Mouse (Mus musculus) left cerebral cortex, adult 11 months (tissue): Measurements from ENCODE around the gene Bcl10.
A peak's percentile ranks its signal among the peaks of the same experiment; 100 is the strongest.
"Not testable (repeated sequence)": the region's sequence is repeated elsewhere in the genome, so short reads cannot be mapped to it uniquely, and the experiment has no call there.

Experiments used
- DNase-seq: peaks from one replicate; pipeline ENCODE4 v3.0.0; 2022; ENCODE audit warnings: low spot score

Bcl10 gene

DNA sequence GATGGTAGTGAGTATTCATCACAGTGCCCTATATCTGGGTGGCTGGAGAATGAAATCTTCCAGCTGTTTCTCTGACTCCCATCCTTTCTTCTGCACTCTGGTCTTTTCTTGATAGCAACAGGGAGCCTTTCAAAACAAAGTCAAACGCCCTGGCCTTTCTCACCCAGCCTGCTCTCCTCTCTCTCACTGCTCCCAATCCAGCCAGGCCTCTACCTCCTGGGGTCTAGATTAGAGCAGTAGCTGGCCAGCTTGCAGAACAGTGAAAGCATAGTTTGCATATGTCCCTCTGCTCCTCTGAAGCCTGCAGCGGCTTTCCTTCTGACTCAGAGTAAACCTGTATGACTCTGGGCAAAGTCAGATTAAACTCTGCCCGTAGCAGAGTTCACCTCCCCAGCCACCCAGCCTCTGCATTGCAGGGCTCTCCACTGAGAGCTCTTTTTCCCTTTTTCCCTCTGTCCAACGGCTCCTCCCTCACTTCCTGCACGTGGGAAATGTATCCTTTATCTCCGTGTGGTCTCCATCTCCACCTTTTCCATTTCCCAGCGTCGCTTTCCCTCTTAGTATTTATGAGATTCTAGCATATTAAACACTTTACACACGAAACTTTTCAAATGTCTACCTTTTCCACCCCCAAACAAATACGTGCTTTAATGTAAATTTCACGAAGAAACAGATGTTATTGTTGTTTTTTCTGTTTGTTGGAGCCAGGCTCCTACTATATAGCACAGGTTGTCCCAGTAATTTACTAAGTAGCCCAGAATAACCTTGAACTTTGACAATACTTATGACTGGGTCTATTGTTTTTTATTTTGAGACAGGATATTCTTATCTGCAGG lies at the start of gene Bcl10:
TSS of gene Bcl10 (plus strand) at position 786 of the 836 bp plus-strand sequence.
- no peak for DNase-seq

DNA sequence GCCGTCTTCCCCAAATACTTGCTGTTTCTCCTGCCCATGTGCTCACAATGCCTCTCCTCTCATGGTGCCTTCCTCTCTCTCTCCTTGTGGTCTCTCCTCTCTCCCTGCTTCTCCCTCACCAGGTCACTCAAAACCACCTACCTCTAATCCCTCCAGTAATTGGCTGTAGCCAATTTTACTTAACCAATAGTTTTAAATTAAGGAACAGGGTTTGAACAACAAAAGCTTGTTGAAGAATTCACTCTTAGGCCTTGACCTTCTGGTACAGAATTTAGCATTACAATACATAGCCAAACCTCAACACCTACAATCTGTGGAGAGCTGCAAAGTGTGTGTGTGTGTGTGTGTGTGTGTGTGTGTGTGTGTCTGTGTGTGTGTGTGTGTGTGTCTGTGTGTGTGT lies 49.3 kb upstream of the Bcl10 start:
- DNase-seq, result no peak

- DNase-seq, result no peak
Measured at GRCm38 (mm10) chr3:145874126-145874525, 48.5 kb upstream of the Bcl10 start.

GRCm38 (mm10) chr3:145876120-145876519 lies 46.5 kb upstream of the Bcl10 start:
- no peak for DNase-seq

- DNase-seq, result not testable (repeated sequence)
Measured at GRCm38 (mm10) chr3:145878867-145879266, 43.7 kb upstream of the Bcl10 start.

DNA sequence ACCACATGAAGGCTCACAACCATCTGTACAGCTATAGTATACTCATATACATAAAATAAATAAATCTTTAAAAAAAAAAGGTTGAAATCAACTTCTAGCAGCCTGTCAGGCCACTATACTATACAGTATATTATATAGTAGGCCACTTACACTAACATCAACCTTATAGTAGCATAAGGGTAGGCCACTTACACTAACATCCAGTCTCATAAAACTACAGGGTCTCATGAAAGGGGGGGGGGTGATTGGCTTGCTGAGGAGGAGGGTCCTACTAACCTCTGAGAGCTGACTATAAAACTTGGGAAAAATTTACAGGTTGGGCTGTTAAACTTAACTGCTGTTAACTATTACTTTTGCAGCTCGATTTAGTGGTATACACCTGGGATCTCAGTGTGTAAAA lies 42.3 kb upstream of the Bcl10 start:
- DNase-seq, result no peak

GRCm38 (mm10) chr3:145882076-145882874 lies 40.3 kb upstream of the Bcl10 start:
- no peak for DNase-seq

DNA sequence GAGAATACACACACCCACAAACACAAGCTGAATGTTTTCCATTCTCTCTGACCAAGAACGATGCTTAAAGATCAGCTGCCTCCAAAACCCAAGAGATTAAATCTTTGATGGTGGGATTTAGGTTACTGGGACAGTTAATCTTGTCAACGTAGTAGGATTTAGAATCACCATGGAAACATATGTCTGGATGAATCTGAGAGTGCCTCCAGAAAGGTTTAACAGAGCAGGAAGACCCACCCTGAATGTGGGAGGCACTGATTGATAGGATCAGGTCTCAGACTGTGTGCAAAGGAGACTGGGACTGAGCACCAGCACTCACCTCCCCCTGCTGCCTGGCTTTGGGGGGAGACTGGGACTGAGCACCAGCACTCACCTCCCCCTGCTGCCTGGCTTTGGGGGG lies 39.4 kb upstream of the Bcl10 start:
- DNase-seq, result no peak

- no peak for DNase-seq
Measured at GRCm38 (mm10) chr3:145885376-145885775, 37.2 kb upstream of the Bcl10 start.

GRCm38 (mm10) chr3:145885851-145886464 lies 36.6 kb upstream of the Bcl10 start:
- DNase-seq, result no peak

- DNase-seq, result no peak
Measured at GRCm38 (mm10) chr3:145887430-145887971, 35.1 kb upstream of the Bcl10 start.

DNA sequence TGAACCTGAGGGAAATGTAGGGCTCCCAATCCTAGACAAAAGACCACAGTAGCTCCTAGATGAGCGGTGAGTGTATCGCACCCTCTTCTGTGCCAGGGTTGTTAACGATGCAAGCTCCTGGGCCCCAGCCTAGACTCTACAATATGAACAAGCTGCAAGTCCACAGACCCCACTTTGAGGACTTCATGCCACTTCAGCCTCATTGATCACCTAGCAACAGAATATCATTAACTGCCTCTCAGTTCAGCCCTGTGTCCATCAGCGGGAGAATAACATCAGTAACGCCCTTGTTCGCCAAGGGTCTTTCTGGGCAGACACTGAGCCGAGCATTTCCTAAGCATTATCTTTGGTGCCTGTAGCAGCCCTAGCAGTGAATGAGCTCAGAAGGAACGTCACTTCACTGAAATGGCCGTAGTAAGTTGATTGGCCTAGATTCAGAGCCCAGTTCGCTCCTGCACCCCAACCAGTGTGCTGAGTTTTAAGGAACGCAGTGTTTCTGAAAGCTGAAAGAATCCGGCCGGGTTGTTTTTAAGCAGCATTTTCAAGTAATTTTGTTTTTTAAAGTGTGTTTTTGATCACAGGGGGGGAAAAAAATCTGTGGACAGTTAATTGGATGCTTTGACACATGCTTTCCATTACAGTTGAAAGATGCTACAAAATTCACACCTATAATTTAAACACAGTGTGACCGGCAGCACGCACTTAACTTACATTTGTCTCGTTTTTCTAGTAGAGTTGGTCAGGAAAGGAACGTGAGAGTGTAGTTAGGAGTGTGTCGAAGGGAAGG lies 32.1 kb upstream of the Bcl10 start:
- DNase-seq, result peak; percentile 29

GRCm38 (mm10) chr3:145892451-145892850 lies 30.2 kb upstream of the Bcl10 start:
- no peak for DNase-seq

- no peak for DNase-seq
Measured at GRCm38 (mm10) chr3:145894131-145894530, 28.5 kb upstream of the Bcl10 start.

DNA sequence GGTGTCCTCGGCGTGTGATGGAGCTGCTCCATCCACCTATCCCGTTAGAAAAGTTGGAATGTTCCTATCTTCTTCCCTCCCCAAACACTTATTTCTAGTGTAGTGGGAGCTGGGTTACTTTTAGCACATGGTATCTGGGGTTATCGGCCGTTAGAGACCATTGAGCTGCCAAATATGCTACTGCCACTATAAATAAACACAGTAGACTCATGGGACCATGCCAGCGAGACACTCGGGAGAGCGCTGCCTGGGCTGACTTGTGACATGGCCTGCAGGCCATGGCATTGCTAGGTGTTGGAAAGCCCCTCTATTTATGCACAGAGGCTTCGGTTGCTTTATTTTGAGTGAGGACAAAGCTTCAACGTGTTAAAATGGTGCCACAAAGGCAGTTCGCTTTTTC lies 24.9 kb upstream of the Bcl10 start:
- no peak for DNase-seq

DNA sequence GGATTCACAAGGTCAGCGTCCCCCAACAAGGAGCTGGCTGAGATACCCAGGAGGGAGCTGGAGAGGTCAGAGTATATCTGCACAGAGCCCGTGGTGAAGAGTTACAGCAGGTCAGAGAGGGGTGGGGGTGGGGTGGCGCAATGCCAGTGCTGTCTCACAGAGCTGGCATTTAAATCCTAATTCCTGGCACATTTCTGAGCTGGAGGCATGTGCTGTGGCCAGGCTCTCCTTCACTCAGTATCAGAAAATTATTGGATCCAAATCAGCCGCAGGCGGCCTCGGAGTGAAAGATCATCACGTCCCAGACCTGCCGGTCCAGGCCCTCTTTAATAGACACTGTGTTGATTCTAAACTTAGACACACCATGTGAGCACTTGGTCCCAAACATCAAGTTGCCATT lies 22.8 kb upstream of the Bcl10 start:
- DNase-seq, result no peak

DNA sequence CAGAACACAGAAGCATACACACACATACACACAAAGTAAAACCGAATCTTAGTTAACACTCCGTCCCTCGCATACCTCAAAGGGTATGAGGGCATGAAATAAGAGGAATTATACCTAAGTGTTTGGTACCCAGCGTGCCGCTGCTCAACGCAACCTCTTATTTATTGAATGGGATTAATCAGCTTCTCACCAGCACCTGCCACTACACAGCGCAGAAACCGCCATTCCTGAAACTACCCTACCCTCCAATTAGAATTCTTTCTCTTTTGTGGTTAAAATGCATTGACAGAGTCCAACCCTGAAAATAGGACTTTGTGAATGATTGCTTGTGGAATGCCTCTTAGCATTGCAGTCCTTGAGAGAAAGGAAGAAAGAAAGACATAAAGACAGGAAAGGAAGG lies 19.1 kb upstream of the Bcl10 start:
- DNase-seq, result no peak

DNA sequence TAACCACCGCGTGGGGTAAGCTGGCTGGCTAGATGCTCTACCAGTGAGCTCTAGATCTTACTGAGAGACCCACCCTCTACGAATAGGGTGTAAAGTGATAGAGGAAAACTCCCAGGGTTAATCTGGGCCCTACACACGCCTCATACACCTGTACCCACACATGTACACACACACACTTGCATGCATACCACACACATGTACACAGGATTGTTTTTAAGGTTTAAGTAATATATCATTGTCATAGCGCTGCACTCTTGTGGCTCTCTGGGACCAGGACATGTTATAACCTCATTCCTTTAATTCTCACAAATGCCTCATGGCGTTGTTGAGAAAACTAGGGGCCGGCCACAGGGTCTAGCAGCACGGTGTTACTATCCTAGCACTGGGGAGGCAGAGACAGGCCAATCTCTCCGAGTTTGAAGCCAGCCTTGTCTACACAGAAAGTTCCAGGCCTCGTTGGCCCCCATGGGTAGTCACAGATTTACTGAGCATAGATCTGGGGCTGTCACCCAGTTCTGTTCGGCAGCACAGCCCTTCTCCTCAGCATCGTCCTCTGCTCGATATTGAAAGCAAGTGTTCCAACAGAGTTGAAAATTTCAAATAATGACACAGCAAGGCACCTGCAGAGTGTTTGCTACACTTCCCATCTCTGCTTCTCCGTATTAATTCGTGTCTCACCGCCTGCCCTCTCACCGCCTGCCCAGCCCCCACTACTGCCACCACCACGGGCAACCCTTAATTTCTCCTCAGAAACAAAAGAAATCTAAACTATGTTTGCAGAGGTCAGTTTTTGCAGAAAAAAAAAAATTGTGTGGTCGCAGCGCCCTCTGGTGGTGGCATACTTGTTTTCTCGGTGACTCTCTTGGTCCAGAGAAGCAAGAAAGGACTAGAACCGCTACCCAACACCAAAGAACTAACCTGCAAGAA lies 17.5 kb upstream of the Bcl10 start:
- DNase-seq, result no peak

DNA sequence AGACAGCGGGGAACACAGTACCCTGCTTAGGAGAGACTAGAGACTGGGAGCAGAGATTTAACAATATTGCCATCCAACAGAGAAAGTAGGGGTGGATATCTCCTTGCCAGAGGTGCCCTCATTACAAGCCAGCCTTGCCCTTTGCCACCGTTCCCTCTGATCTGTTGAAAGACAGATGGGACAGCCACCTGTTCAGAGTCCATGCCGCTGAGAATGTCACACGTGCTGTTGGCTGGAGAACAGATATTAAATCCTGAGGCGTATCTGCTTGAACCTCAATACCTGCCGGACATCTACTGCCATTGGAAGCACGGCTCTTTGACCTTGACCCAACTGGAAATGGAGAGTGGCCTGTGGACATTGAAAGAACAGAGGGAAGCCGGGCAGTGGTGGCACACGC lies 16.0 kb upstream of the Bcl10 start:
- no peak for DNase-seq

- no peak for DNase-seq
Measured at GRCm38 (mm10) chr3:145912512-145912911, 10.1 kb upstream of the Bcl10 start.

DNA sequence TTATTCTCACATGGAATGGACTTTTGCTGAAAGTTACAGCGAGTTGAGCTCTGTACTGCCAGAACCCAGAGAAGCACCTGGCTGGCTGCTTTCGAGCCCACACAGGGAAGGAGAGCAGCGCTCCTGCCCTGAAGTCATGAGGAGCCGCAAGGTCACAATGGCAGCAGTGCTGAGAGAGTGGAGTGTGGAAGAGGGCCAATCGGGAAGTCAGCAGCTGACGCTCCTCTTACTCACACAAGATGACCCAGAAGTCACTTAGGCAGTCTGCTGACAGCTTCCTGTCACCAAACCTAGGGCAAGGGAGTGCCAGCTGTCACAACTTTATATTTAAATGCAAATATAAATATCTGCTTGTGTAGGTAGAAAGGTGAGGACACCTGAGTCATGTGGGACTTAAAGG lies 9.3 kb upstream of the Bcl10 start:
- DNase-seq, result no peak
